In the genomic region with DNA sequence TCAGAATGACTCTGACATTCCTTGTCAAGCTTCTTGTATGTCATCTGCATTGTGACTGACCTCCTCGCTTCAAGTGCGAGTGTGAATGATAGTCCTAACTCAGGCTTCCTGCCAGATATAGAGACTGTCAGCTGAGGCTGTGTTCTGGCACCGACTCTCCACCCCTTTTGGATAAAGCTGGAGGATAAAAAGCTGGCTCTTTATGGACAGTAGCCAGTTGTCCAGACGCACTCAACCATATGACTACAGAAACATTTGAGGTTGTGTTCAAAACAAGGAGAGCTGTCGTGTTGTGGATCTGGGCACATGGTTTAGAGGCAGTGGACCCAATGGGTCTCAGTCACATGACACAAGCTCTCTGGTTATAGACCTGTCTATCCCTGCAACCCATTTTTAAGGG, we compare ENCODE assay signal across 7 mouse cellular contexts.
DNase-seq lines count a peak whose midpoint lies in the region; ATAC-seq and TF ChIP-seq lines count a peak whose summit lies in the region.

No protein-coding gene starts in this region.

- no peaks in the 10 kb centered on the region for H3K27me3 ChIP-seq in G1E (ENCODE audit: insufficient read depth, low read length)
- H3K27me3 ChIP-seq in heart, adult 2 months (ENCODE audit: control insufficient read depth, insufficient read depth, low read length), result no peaks in the 10 kb centered on the region
- no peaks in the 10 kb centered on the region for H3K27me3 ChIP-seq in kidney, embryonic 15.5 days

- no peaks in the 10 kb centered on the region for H3K79me2 ChIP-seq in heart, adult 2 months (replicated peaks; ENCODE audit: control insufficient read depth, insufficient read depth, low read length)

- peaks cover 74% of the 10 kb centered on the region for H3K9me3 ChIP-seq in G1E (replicated peaks)
- H3K9me3 ChIP-seq in kidney, embryonic 15.5 days (replicated peaks), result no peaks in the 10 kb centered on the region

- TF ChIP-seq EP300 in heart, adult 2 months (IDR thresholded peaks at IDR 0.05; ENCODE audit: insufficient read depth, low read depth, low read length), result peak; percentile 79; the same call in 1 of the 2 replicates

- no peak overlapping the region for H3K9ac ChIP-seq in heart, adult 2 months (ENCODE audit: low read depth, low read length)
- no peak overlapping the region for H3K9ac ChIP-seq in kidney, embryonic 15.5 days

- H3K4me2 ChIP-seq in kidney, embryonic 15.5 days, result no peak overlapping the region

- DNase-seq in G1E (ENCODE audit: low spot score), result no peak
- peak; percentile 18 for DNase-seq in adrenal gland, postnatal 25 days
- DNase-seq in heart, adult 2 months, result peak; percentile 39 to 71
- peak; percentile 59 to 81 for DNase-seq in lung, postnatal 4 days
- DNase-seq in gastrocnemius, postnatal 36 days, result no peak

- ATAC-seq in G1E (ENCODE audit: extremely low read depth, insufficient number of reproducible peaks, low FRiP score, poor library complexity, severe bottlenecking), result 0 out of 2 replicates have a peak, but pooled peaks have one; percentile 1
- ATAC-seq in kidney, embryonic 15.5 days (replicated peaks; ENCODE audit: low FRiP score), result no peak; the same call in 1 of the 2 replicates
- no peak for ATAC-seq in granulocyte monocyte progenitor cell, adult 5-6 weeks (replicated peaks; ENCODE audit: poor library complexity, severe bottlenecking)

- H3K27ac ChIP-seq in heart, adult 2 months, result peak overlapping the region; percentile 89
- H3K27ac ChIP-seq in kidney, embryonic 15.5 days, result peak overlapping the region; percentile 52; the same call in 1 of the 2 replicates

- no peaks in the 10 kb centered on the region for H3K36me3 ChIP-seq in G1E (replicated peaks)
- H3K36me3 ChIP-seq in heart, adult 2 months (ENCODE audit: control insufficient read depth, insufficient read depth, low read length), result no peaks in the 10 kb centered on the region
- no peaks in the 10 kb centered on the region for H3K36me3 ChIP-seq in kidney, embryonic 15.5 days

- WGBS in heart, adult 2 months, result 10% methylated on average over 5 of the region's 5 CpGs
- 46% methylated on average over 5 of the region's 5 CpGs for WGBS in kidney, embryonic 15.5 days

- TF ChIP-seq POLR2A in heart, adult 2 months (IDR thresholded peaks at IDR 0.05; ENCODE audit: insufficient read depth, low read depth, low read length), result no peak

- TF ChIP-seq CTCF in G1E (IDR thresholded peaks at IDR 0.05; ENCODE audit: low read depth, low read length), result no peak
- no peak for TF ChIP-seq CTCF in heart, adult 2 months (IDR thresholded peaks at IDR 0.05)

- no peaks in the 10 kb centered on the region for H3K4me1 ChIP-seq in G1E (ENCODE audit: insufficient read depth, low read depth, low read length)
- peaks cover 18% of the 10 kb centered on the region for H3K4me1 ChIP-seq in heart, adult 2 months (ENCODE audit: control insufficient read depth, insufficient read depth, low read length)
- peaks cover 49% of the 10 kb centered on the region for H3K4me1 ChIP-seq in kidney, embryonic 15.5 days

- no peak overlapping the region for H3K4me3 ChIP-seq in G1E (ENCODE audit: low read depth, low read length)
- H3K4me3 ChIP-seq in heart, adult 2 months, result no peak overlapping the region
- no peak overlapping the region for H3K4me3 ChIP-seq in kidney, embryonic 15.5 days (replicated peaks)

- intact Hi-C loops in heart, adult 2 months (cut with DNase I), result loop anchor here (5.0 kb wide), 1 partner anchor 97 kb away; no protein-coding TSS in a partner anchor
- intact Hi-C loops in gastrocnemius, postnatal 36 days (cut with DNase I), result no loop called here

Comparison
In these comparisons a context has a peak if more than half of its experiments do, and no peak if none do; other contexts are left out.
1. DNase-seq: peak in adrenal gland, postnatal 25 days (single experiment), heart, adult 2 months (2 of 2) and lung, postnatal 4 days (2 of 2); none in G1E (single experiment) and gastrocnemius, postnatal 36 days (0 of 2).